Mouse (Mus musculus): ENCODE measurements around the gene Gfi1b.
A peak's percentile ranks its signal among the peaks of the same experiment; 100 is the strongest.

- TF ChIP-seq CTCF (IDR thresholded peaks at IDR 0.05; ENCODE audit: low read depth) (peak; percentile 15), EP300 (optimal IDR thresholded peaks at IDR 0.05) (peak; percentile 84)
Observed at GRCm38 (mm10) chr2:28640461-28641424, 19.0 kb upstream of the Gfi1b start, which contains the start of gene Tsc1.
